Mouse (Mus musculus) MEL (cell line): ENCODE measurements around the gene Mthfd1l. TPM values are rescaled to one million over a fixed set of nuclear protein-coding genes. Genes with fewer than 3 reads are reported as not detected.
A peak's percentile ranks its signal among the peaks of the same experiment; 100 is the strongest.

Source experiments
- DNase-seq: peaks from one replicate; pipeline ENCODE4 v3.0.0; 2011; ENCODE audit warnings: low read depth, low spot score
- H3K27ac ChIP-seq: 2 replicates; pipeline ENCODE4 v1.5.1; 2012; ENCODE audit warnings: low read depth, mild to moderate bottlenecking, control low read depth, low read length, moderate library complexity; ENCODE audit not compliant: control insufficient read depth
- H3K27me3 ChIP-seq, 2 experiments: fragments of 150-350 bp in 1 of 2; sonication (generic) in 1 of 2; 2 replicates each; pipeline ENCODE4 v1.6.1; 2012; ENCODE audit warnings: low read length in 2 of 2, mild to moderate bottlenecking in 2 of 2, improper control_type of control experiment in 1 of 2, moderate library complexity in 1 of 2; ENCODE audit not compliant: insufficient read depth in 2 of 2, control insufficient read depth in 1 of 2
- H3K36me3 ChIP-seq, 2 experiments: 2 replicates each; pipeline ENCODE4 v1.6.1; 2012 to 2014; ENCODE audit warnings: low read length in 2 of 2, improper control_type of control experiment in 1 of 2, inconsistent platforms in 1 of 2, mild to moderate bottlenecking in 1 of 2; ENCODE audit not compliant: insufficient read depth in 2 of 2, control insufficient read depth in 1 of 2
- H3K4me1 ChIP-seq, 2 experiments: fragments of 150-350 bp in 1 of 2; sonication (generic) in 1 of 2; 2 replicates each; pipeline ENCODE4 v1.6.1; 2012; ENCODE audit warnings: low read length in 2 of 2, improper control_type of control experiment in 1 of 2, mild to moderate bottlenecking in 1 of 2; ENCODE audit not compliant: insufficient read depth in 2 of 2, control insufficient read depth in 1 of 2
- H3K4me3 ChIP-seq, 2 experiments: fragments of 150-350 bp in 1 of 2; sonication (generic) in 1 of 2; 2 replicates each; pipeline ENCODE4 v1.5.1; 2012; ENCODE audit warnings: low read depth in 2 of 2, low read length in 2 of 2, mild to moderate bottlenecking in 2 of 2, moderate library complexity in 2 of 2, control low read depth in 1 of 2, improper control_type of control experiment in 1 of 2; ENCODE audit not compliant: control insufficient read depth in 1 of 2, insufficient read depth in 1 of 2
- H3K79me2 ChIP-seq: 2 replicates; pipeline ENCODE4 v1.6.1; 2012; ENCODE audit warnings: mild to moderate bottlenecking, low read length, moderate library complexity; ENCODE audit not compliant: control insufficient read depth, poor library complexity, insufficient read depth
- H3K9ac ChIP-seq: 2 replicates; pipeline ENCODE4 v1.6.1; 2012; ENCODE audit warnings: low read depth, mild to moderate bottlenecking, control low read depth, low read length, moderate library complexity; ENCODE audit not compliant: control insufficient read depth, poor library complexity, severe bottlenecking
- H3K9me3 ChIP-seq: fragments of 150-350 bp; sonication (generic); replicated peaks from 2 replicates; pipeline ENCODE4 v1.6.1; 2012; ENCODE audit warnings: mild to moderate bottlenecking, low read length, improper control_type of control experiment, moderate library complexity; ENCODE audit not compliant: insufficient read depth
- BHLHE40 ChIP-seq: IDR thresholded peaks from 2 replicates; pipeline ENCODE4 v1.6.1; 2012; ENCODE audit warnings: low read depth, mild to moderate bottlenecking, inconsistent platforms, low read length, improper control_type of control experiment, borderline replicate concordance
- CHD2 ChIP-seq: IDR thresholded peaks from 2 replicates; pipeline ENCODE4 v1.6.1; 2011; ENCODE audit warnings: low read length, improper control_type of control experiment
- CTCF ChIP-seq, 3 experiments: IDR thresholded peaks in 2 of 3; conservative IDR thresholded peaks in 1 of 3; 2 replicates each; pipeline ENCODE4 v1.5.1; 2011 to 2012; ENCODE audit warnings: low read length in 3 of 3, low read depth in 2 of 3, mild to moderate bottlenecking in 2 of 3, improper control_type of control experiment in 1 of 3, inconsistent platforms in 1 of 3, mixed read lengths in 1 of 3, moderate library complexity in 1 of 3; ENCODE audit not compliant: control insufficient read depth in 1 of 3, insufficient read depth in 1 of 3, poor library complexity in 1 of 3, severe bottlenecking in 1 of 3
- E2F4 ChIP-seq: IDR thresholded peaks from 2 replicates; pipeline ENCODE4 v1.6.1; 2011; ENCODE audit warnings: low read depth, low read length, improper control_type of control experiment, borderline replicate concordance
- ELF1 ChIP-seq: IDR thresholded peaks from 2 replicates; pipeline ENCODE4 v1.6.1; 2014; ENCODE audit warnings: low read depth, mild to moderate bottlenecking, inconsistent platforms, low read length, improper control_type of control experiment, moderate library complexity
- EP300 ChIP-seq, 2 experiments: IDR thresholded peaks; 2 replicates each; pipeline ENCODE4 v1.6.1; 2011; ENCODE audit warnings: improper control_type of control experiment in 2 of 2, low read length in 2 of 2, low read depth in 1 of 2, mild to moderate bottlenecking in 1 of 2
- GABPA ChIP-seq: IDR thresholded peaks from 2 replicates; pipeline ENCODE4 v1.6.1; 2012; ENCODE audit warnings: low read depth, mild to moderate bottlenecking, inconsistent platforms, low read length, improper control_type of control experiment, moderate library complexity
- GATA1 ChIP-seq: IDR thresholded peaks from 2 replicates; pipeline ENCODE4 v1.6.1; 2011; ENCODE audit warnings: low read depth, low read length, improper control_type of control experiment
- HCFC1 ChIP-seq: IDR thresholded peaks from 2 replicates; pipeline ENCODE4 v1.6.1; 2012; ENCODE audit warnings: low read depth, mild to moderate bottlenecking, inconsistent platforms, low read length, improper control_type of control experiment, moderate library complexity
- JUND ChIP-seq: IDR thresholded peaks from 2 replicates; pipeline ENCODE4 v1.6.1; 2011; ENCODE audit warnings: low read depth, mild to moderate bottlenecking, improper control_type of control experiment, low read length
- KAT2A ChIP-seq: conservative IDR thresholded peaks from 2 replicates; pipeline ENCODE4 v1.6.1; 2012; ENCODE audit warnings: low read depth, low read length, improper control_type of control experiment, inconsistent platforms
- MAFK ChIP-seq: IDR thresholded peaks from 2 replicates; pipeline ENCODE4 v1.6.1; 2011; ENCODE audit warnings: low read depth, mild to moderate bottlenecking, low read length, improper control_type of control experiment, borderline replicate concordance
- MAX ChIP-seq: IDR thresholded peaks from 2 replicates; pipeline ENCODE4 v1.6.1; 2011; ENCODE audit warnings: low read length, improper control_type of control experiment
- MAZ ChIP-seq: IDR thresholded peaks from 2 replicates; pipeline ENCODE4 v1.6.1; 2012; ENCODE audit warnings: low read depth, mild to moderate bottlenecking, inconsistent platforms, low read length, improper control_type of control experiment
- MEF2A ChIP-seq: IDR thresholded peaks from 2 replicates; pipeline ENCODE4 v1.6.1; 2014; ENCODE audit warnings: low read depth, mild to moderate bottlenecking, inconsistent platforms, low read length, improper control_type of control experiment; ENCODE audit not compliant: poor library complexity, insufficient replicate concordance, severe bottlenecking; ENCODE audit errors: extremely low read depth
- MXI1 ChIP-seq: IDR thresholded peaks from 2 replicates; pipeline ENCODE4 v1.6.1; 2011; ENCODE audit warnings: mild to moderate bottlenecking, low read depth, low read length, improper control_type of control experiment
- MYB ChIP-seq: IDR thresholded peaks from 2 replicates; pipeline ENCODE4 v1.6.1; 2011; ENCODE audit warnings: mild to moderate bottlenecking, low read depth, low read length, improper control_type of control experiment
- MYC ChIP-seq: IDR thresholded peaks from 2 replicates; pipeline ENCODE4 v1.6.1; 2011; ENCODE audit warnings: low read depth, mild to moderate bottlenecking, low read length, improper control_type of control experiment, moderate library complexity
- NELFE ChIP-seq: IDR thresholded peaks from 2 replicates; pipeline ENCODE4 v1.6.1; 2011; ENCODE audit warnings: low read depth, low read length, improper control_type of control experiment
- NRF1 ChIP-seq: IDR thresholded peaks from 2 replicates; pipeline ENCODE4 v1.6.1; 2014; ENCODE audit warnings: low read depth, mild to moderate bottlenecking, inconsistent platforms, low read length, improper control_type of control experiment, moderate library complexity; ENCODE audit not compliant: poor library complexity, insufficient read depth, severe bottlenecking
- POLR2A ChIP-seq, 2 experiments: IDR thresholded peaks; 2 replicates each; pipeline ENCODE4 v1.6.1; 2011 to 2012; ENCODE audit warnings: low read length in 2 of 2, mild to moderate bottlenecking in 2 of 2, control low read depth in 1 of 2, improper control_type of control experiment in 1 of 2, low read depth in 1 of 2, moderate library complexity in 1 of 2; ENCODE audit not compliant: control insufficient read depth in 1 of 2, insufficient read depth in 1 of 2, poor library complexity in 1 of 2
- POLR2AphosphoS5 ChIP-seq: IDR thresholded peaks from 2 replicates; pipeline ENCODE4 v1.6.1; 2012; ENCODE audit warnings: low read depth, borderline replicate concordance, mild to moderate bottlenecking, inconsistent platforms, low read length, moderate library complexity, mixed read lengths
- RAD21 ChIP-seq: IDR thresholded peaks from 2 replicates; pipeline ENCODE4 v1.6.1; 2011; ENCODE audit warnings: mild to moderate bottlenecking, low read depth, low read length, improper control_type of control experiment
- RCOR1 ChIP-seq: IDR thresholded peaks from 2 replicates; pipeline ENCODE4 v1.6.1; 2012; ENCODE audit warnings: low read depth, mild to moderate bottlenecking, inconsistent platforms, low read length, improper control_type of control experiment
- SMC3 ChIP-seq: IDR thresholded peaks from 2 replicates; pipeline ENCODE4 v1.6.1; 2011; ENCODE audit warnings: low read depth, low read length, improper control_type of control experiment
- TAL1 ChIP-seq: IDR thresholded peaks from 2 replicates; pipeline ENCODE4 v1.6.1; 2012; ENCODE audit warnings: mild to moderate bottlenecking, inconsistent platforms, low read length, moderate library complexity, mixed read lengths
- TBP ChIP-seq: IDR thresholded peaks from 2 replicates; pipeline ENCODE4 v1.8.0; 2011; ENCODE audit warnings: low read depth, low read length, improper control_type of control experiment
- USF1 ChIP-seq: IDR thresholded peaks from 2 replicates; pipeline ENCODE4 v1.6.1; 2014; ENCODE audit warnings: low read depth, mild to moderate bottlenecking, inconsistent platforms, low read length, improper control_type of control experiment, moderate library complexity
- ZC3H11A ChIP-seq: IDR thresholded peaks from 2 replicates; pipeline ENCODE4 v1.6.1; 2012; ENCODE audit warnings: low read depth, mild to moderate bottlenecking, inconsistent platforms, low read length, improper control_type of control experiment
- ZKSCAN1 ChIP-seq: IDR thresholded peaks from 2 replicates; pipeline ENCODE4 v1.6.1; 2012; ENCODE audit warnings: low read depth, mild to moderate bottlenecking, inconsistent platforms, low read length, improper control_type of control experiment, moderate library complexity
- polyA plus RNA-seq, 2 experiments: library from polyadenylated mRNA; stranded (reverse) in 1 of 2; unstranded in 1 of 2; fragments of >175 nt in 1 of 2; fragments of >200 nt in 1 of 2; gene quantifications; 2 replicates each; pipeline versions ENCODE4 v1.2.1 to v1.2.4; 2012; ENCODE audit warnings: low replicate concordance in 2 of 2, low read depth in 1 of 2; ENCODE audit not compliant: insufficient read length in 2 of 2, insufficient read depth in 1 of 2, missing spikeins in 1 of 2
- total RNA-seq: library from RNA; depleted of rRNA; stranded (reverse); fragments of 300-350 nt; gene quantifications from 2 replicates; pipeline ENCODE4 v1.2.3, GENCODE M21; 2012

Mthfd1l gene
- total and polyA plus RNA-seq, 3 experiments: 43.1 to 1,097 (median 83.0) TPM

DNA sequence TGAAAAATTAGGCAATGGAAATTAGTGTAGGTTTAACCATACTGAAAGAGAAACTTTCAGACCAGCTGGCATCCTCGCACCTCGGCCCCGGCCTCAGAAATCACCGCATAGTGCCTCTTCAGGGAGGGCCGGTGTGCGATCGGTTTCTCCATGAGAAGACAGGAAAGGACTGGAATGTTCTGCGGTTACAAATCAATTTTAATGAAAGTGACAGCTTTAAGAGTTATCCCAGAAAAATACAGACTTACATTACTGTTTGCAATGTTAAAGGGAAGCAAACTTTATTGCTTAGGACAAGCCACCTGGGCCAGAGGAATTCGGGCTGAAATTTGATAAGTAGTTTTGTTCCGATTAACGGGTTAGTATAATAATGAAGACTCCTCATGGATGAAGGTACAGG is 65.7 kb downstream of the Mthfd1l start:
- Histone ChIP-seq H3K27ac (no peak overlapping the region), H3K36me3 (peaks cover 0 to 6% of the 10 kb centered on the region in 2 experiments; a peak in 2 of 4 replicates), H3K27me3 (no peaks in the 10 kb centered on the region), H3K9ac (no peak overlapping the region), H3K9me3 (no peaks in the 10 kb centered on the region), H3K4me1 (no peaks in the 10 kb centered on the region), H3K79me2 (no peaks in the 10 kb centered on the region), H3K4me3 (no peak overlapping the region)
- no peak for TF ChIP-seq RAD21
- no peak for TF ChIP-seq ZKSCAN1
- no peak for TF ChIP-seq ZC3H11A
- no peak for TF ChIP-seq BHLHE40
- no peak for TF ChIP-seq TAL1
- no peak for TF ChIP-seq MEF2A
- TF ChIP-seq POLR2A (IDR thresholded peaks at IDR 0.05; ENCODE audit: control insufficient read depth in 1 of 2, insufficient read depth in 1 of 2, low read depth in 1 of 2, low read length in 2 of 2, poor library complexity in 1 of 2): no peak
- TF ChIP-seq GABPA: no peak
- no peak for TF ChIP-seq MAX
- TF ChIP-seq MYC: no peak
- TF ChIP-seq USF1: no peak
- no peak for TF ChIP-seq RCOR1
- TF ChIP-seq NELFE: no peak
- no peak for TF ChIP-seq GATA1
- TF ChIP-seq MAFK: no peak
- TF ChIP-seq MAZ: no peak
- no peak for TF ChIP-seq JUND
- TF ChIP-seq HCFC1: no peak
- TF ChIP-seq NRF1: no peak
- no peak for TF ChIP-seq E2F4
- no peak for DNase-seq

DNA sequence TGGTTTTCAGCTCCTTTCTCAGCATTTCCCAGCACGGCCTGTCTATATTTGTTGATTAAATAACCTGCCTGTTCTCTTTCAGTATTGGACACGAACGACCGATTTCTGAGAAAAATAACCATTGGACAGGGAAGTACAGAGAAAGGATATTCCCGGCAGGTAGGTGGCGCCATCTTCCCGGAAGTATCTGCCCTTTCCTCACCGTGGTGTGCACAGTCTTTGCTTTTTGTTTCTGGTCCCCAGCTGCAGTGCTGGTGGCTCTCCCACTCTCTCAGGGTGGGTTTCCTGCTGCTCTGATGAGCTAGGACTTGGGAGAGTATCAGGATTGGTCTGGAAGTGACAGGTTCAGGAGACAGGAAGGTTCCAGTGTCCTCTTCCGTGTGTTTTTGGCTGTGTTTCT is 68.8 kb downstream of the Mthfd1l start:
- TF ChIP-seq POLR2A (IDR thresholded peaks at IDR 0.05; ENCODE audit: control insufficient read depth in 1 of 2, insufficient read depth in 1 of 2, low read depth in 1 of 2, low read length in 2 of 2, poor library complexity in 1 of 2) (no peak), MYB (no peak), EP300 (IDR thresholded peaks at IDR 0.05; ENCODE audit: low read depth in 1 of 2, low read length in 2 of 2) (no peak), RCOR1 (no peak), BHLHE40 (no peak), TBP (no peak), USF1 (no peak), POLR2AphosphoS5 (no peak), MXI1 (no peak), TAL1 (no peak), CTCF (IDR thresholded peaks at IDR 0.05 in 2 of 3, conservative IDR thresholded peaks at IDR 0.05 in 1 of 3; ENCODE audit: control insufficient read depth in 1 of 3, insufficient read depth in 1 of 3, low read depth in 2 of 3, low read length in 3 of 3, poor library complexity in 1 of 3, severe bottlenecking in 1 of 3) (peak; percentile 43 to 61 (median 60)), RAD21 (peak; percentile 38), SMC3 (peak; percentile 49), ELF1 (peak; percentile 72; the same call in 1 of the 2 replicates), MAX (no peak), CHD2 (no peak), MAZ (no peak), KAT2A (no peak)
- no peak overlapping the region for H3K4me3 ChIP-seq
- H3K36me3 ChIP-seq: peaks cover 0 to 14% of the 10 kb centered on the region in 2 experiments; a peak in 2 of 4 replicates
- H3K27ac ChIP-seq: no peak overlapping the region
- H3K9me3 ChIP-seq: no peaks in the 10 kb centered on the region
- no peaks in the 10 kb centered on the region for H3K79me2 ChIP-seq
- H3K4me1 ChIP-seq: no peaks in the 10 kb centered on the region
- H3K9ac ChIP-seq: no peak overlapping the region
- no peaks in the 10 kb centered on the region for H3K27me3 ChIP-seq
- peak; percentile 40 for DNase-seq
